Mouse (Mus musculus): ENCODE results near the gene Acly.

Gene Acly

GRCm38 (mm10) chr11:100513716-100514115 lies 14.1 kb downstream of the Acly start:
- in situ Hi-C loops (cut with MboI, MseI) = loop anchor here (10.0 kb wide), 1 partner anchor 1499 kb away; no protein-coding TSS in a partner anchor

GRCm38 (mm10) chr11:100512384-100512783 lies 15.4 kb downstream of the Acly start:
- in situ Hi-C loops (cut with MboI, MseI) = loop anchor here (10.0 kb wide), 1 partner anchor 1498 kb away; no protein-coding TSS in a partner anchor

- in situ Hi-C loops (cut with MboI, MseI) = loop anchor here (10.0 kb wide), 1 partner anchor 1496 kb away; no protein-coding TSS in a partner anchor
Measured at GRCm38 (mm10) chr11:100510556-100510955, 17.2 kb downstream of the Acly start.

GRCm38 (mm10) chr11:100505997-100506396 lies 21.8 kb downstream of the Acly start:
- in situ Hi-C loops (cut with MboI, MseI) = no loop called here

- in situ Hi-C loops (cut with MboI, MseI) = no loop called here
Measured at GRCm38 (mm10) chr11:100504990-100505660, 22.7 kb downstream of the Acly start.

GRCm38 (mm10) chr11:100501321-100501720 lies 26.5 kb downstream of the Acly start:
- in situ Hi-C loops (cut with MboI, MseI) = no loop called here

GRCm38 (mm10) chr11:100500651-100501050 lies 27.1 kb downstream of the Acly start:
- in situ Hi-C loops (cut with MboI, MseI) = no loop called here

GRCm38 (mm10) chr11:100500241-100500640 lies 27.6 kb downstream of the Acly start:
- in situ Hi-C loops (cut with MboI, MseI) = no loop called here

- in situ Hi-C loops (cut with MboI, MseI) = loop anchor here (10.0 kb wide), 2 partner anchors 381 to 1509 kb away; partner anchors contain the start of gene Gjd3
Measured at GRCm38 (mm10) chr11:100493771-100494170, 34.0 kb downstream of the Acly start.

- in situ Hi-C loops (cut with MboI, MseI) = loop anchor here (10.0 kb wide), 2 partner anchors 384 to 1506 kb away; partner anchors contain the start of gene Gjd3
Measured at GRCm38 (mm10) chr11:100490951-100491350, 36.8 kb downstream of the Acly start.

GRCm38 (mm10) chr11:100485801-100486538 lies 41.8 kb downstream of the Acly start:
- in situ Hi-C loops (cut with MboI, MseI) = no loop called here

GRCm38 (mm10) chr11:100484461-100484860 lies 43.3 kb downstream of the Acly start:
- in situ Hi-C loops (cut with MboI, MseI) = no loop called here

- in situ Hi-C loops (cut with MboI, MseI) = loop anchor here (5.0 kb wide), 1 partner anchor 78 kb away; no protein-coding TSS in a partner anchor
Measured at GRCm38 (mm10) chr11:100479152-100479551, 48.6 kb downstream of the Acly start.

- in situ Hi-C loops (cut with MboI, MseI) = loop anchor here (5.0 kb wide), 1 partner anchor 81 kb away; no protein-coding TSS in a partner anchor
Measured at GRCm38 (mm10) chr11:100476281-100476680, 51.5 kb downstream of the Acly start.

GRCm38 (mm10) chr11:100472935-100473295 lies 54.9 kb downstream of the Acly start:
- in situ Hi-C loops (cut with MboI, MseI) = no loop called here

GRCm38 (mm10) chr11:100472197-100472934 lies 55.4 kb downstream of the Acly start, which contains the start of gene Klhl11:
Gene Klhl11, minus strand, starts transcription at chr11:100472741.
- in situ Hi-C loops (cut with MboI, MseI) = no loop called here

GRCm38 (mm10) chr11:100471352-100472196 lies 56.2 kb downstream of the Acly start:
- in situ Hi-C loops (cut with MboI, MseI) = no loop called here

- in situ Hi-C loops (cut with MboI, MseI) = no loop called here
Measured at GRCm38 (mm10) chr11:100465833-100466232, 62.0 kb downstream of the Acly start.

- in situ Hi-C loops (cut with MboI, MseI) = no loop called here
Measured at GRCm38 (mm10) chr11:100465229-100465792, 62.5 kb downstream of the Acly start.

- in situ Hi-C loops (cut with MboI, MseI) = no loop called here
Measured at GRCm38 (mm10) chr11:100462699-100463098, 65.1 kb downstream of the Acly start.

- in situ Hi-C loops (cut with MboI, MseI) = no loop called here
Measured at GRCm38 (mm10) chr11:100457711-100458110, 70.1 kb downstream of the Acly start.

All from regulatory T cell (primary cell).